Mouse (Mus musculus) intestine, embryonic 14.5 days (tissue): ENCODE results near the gene Nrg3. TPM values are rescaled to one million over a fixed set of nuclear protein-coding genes. Genes with fewer than 3 reads are reported as not detected.

Experiments
- ATAC-seq: fragments of 200-750 bp; cut with Nextera tagmentation; replicated peaks from 2 replicates; pipeline ENCODE4 v1.8.0; 2017; ENCODE audit warnings: low read depth, moderate number of reproducible peaks, moderate TSS enrichment, moderate library complexity; ENCODE audit not compliant: low FRiP score, low TSS enrichment
- DNase-seq: peaks from one replicate; pipeline ENCODE4 v3.0.0-alpha.2; 2018; ENCODE audit warnings: low spot score
- H3K27ac ChIP-seq: fragments of 300-500 bp; sonication (generic); 2 replicates; pipeline ENCODE4 v1.5.1; 2014; ENCODE audit warnings: low read depth, mild to moderate bottlenecking, control low read depth
- H3K27me3 ChIP-seq: fragments of 300-500 bp; sonication (generic); replicated peaks from 2 replicates; pipeline ENCODE4 v1.6.1; 2014; ENCODE audit warnings: low read length, control low read depth; ENCODE audit not compliant: control insufficient read depth, insufficient read depth
- H3K36me3 ChIP-seq: fragments of 300-500 bp; sonication (generic); 2 replicates; pipeline ENCODE4 v1.6.1; 2014; ENCODE audit warnings: low read length, control low read depth; ENCODE audit not compliant: control insufficient read depth, insufficient read depth
- H3K4me1 ChIP-seq: fragments of 300-500 bp; sonication (generic); replicated peaks from 2 replicates; pipeline ENCODE4 v1.6.1; 2014; ENCODE audit warnings: low read length, control low read depth, mixed read lengths; ENCODE audit not compliant: control insufficient read depth, insufficient read depth
- H3K4me2 ChIP-seq: fragments of 300-500 bp; sonication (generic); 2 replicates; pipeline ENCODE4 v1.6.1; 2014; ENCODE audit warnings: low read length
- H3K4me3 ChIP-seq: fragments of 300-500 bp; sonication (generic); 2 replicates; pipeline ENCODE4 v1.5.1; 2014; ENCODE audit warnings: low read depth, low read length, control low read depth, mixed read lengths
- H3K9ac ChIP-seq: fragments of 300-500 bp; sonication (generic); 2 replicates; pipeline ENCODE4 v1.6.1; 2014; ENCODE audit warnings: mild to moderate bottlenecking, low read length
- H3K9me3 ChIP-seq: fragments of 300-500 bp; sonication (generic); 2 replicates; pipeline ENCODE4 v1.6.1; 2016; ENCODE audit warnings: low read length, control low read depth; ENCODE audit not compliant: control insufficient read depth
- WGBS: fragments of 180-500 bp; shearing (Covaris S2); extraction: QIAGEN DNeasy Blood & Tissue Kit; methylation state at CpG from one replicate; pipeline ENCODE4 v1.1.7; 2014; 5-methylcytosine and 5-hydroxymethylcytosine counted together
- polyA plus RNA-seq: library from polyadenylated mRNA; unstranded; fragments of >200 nt; fragmentation: Nextera tagmentation; extraction: Ambion mirVana; gene quantifications from 2 replicates; pipeline ENCODE4 v1.2.1, GENCODE M21; 2014

Gene Nrg3
- polyA plus RNA-seq, 1 experiment from 2014 or later = 0.88 TPM

GRCm38 (mm10) chr14:39044290-39044689, 428.6 kb downstream of the Nrg3 start:
- no peak for DNase-seq
- ATAC-seq = no peak
- no peaks in the 10 kb centered on the region for H3K36me3 ChIP-seq
- no peak overlapping the region for H3K27ac ChIP-seq
- H3K4me3 ChIP-seq = no peak overlapping the region
- H3K4me2 ChIP-seq = no peak overlapping the region
- no peaks in the 10 kb centered on the region for H3K9me3 ChIP-seq
- H3K9ac ChIP-seq = no peak overlapping the region
- no peaks in the 10 kb centered on the region for H3K27me3 ChIP-seq
- no peaks in the 10 kb centered on the region for H3K4me1 ChIP-seq
- 84% methylated on average over 1 of the region's 1 CpGs for WGBS

DNA sequence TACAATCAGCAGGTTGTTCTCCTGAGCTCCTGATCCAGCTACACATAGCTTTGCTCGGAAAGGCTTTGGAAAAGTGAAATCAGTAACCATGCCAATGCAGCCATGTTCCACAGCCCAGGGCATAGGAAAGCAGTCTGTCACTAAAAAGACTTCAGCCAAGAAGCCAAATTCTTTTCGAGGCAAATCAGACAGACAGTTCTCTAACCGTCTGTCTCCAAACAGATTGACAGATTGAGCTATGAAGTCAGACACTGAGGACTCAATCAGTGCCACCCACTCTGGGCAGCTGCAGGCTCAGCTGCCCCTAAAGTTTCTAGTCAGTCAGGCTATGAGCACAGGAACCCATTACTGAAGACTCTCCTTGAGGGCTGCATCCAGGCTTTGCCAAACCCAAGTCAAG, 429.1 kb downstream of the Nrg3 start:
- Histone ChIP-seq H3K4me2 (no peak overlapping the region), H3K4me1 (no peaks in the 10 kb centered on the region), H3K9ac (no peak overlapping the region), H3K4me3 (no peak overlapping the region), H3K27ac (no peak overlapping the region), H3K36me3 (no peaks in the 10 kb centered on the region), H3K9me3 (no peaks in the 10 kb centered on the region), H3K27me3 (no peaks in the 10 kb centered on the region)
- 75% methylated on average over 3 of the region's 3 CpGs for WGBS
- no peak for ATAC-seq
- no peak for DNase-seq

GRCm38 (mm10) chr14:39043384-39043783, 429.5 kb downstream of the Nrg3 start:
- WGBS = 67% methylated on average over 5 of the region's 5 CpGs
- Histone ChIP-seq H3K9ac (no peak overlapping the region), H3K36me3 (no peaks in the 10 kb centered on the region), H3K4me1 (no peaks in the 10 kb centered on the region), H3K4me2 (no peak overlapping the region), H3K9me3 (no peaks in the 10 kb centered on the region), H3K27ac (no peak overlapping the region), H3K27me3 (no peaks in the 10 kb centered on the region), H3K4me3 (no peak overlapping the region)
- DNase-seq (no peak), ATAC-seq (no peak)

- no peaks in the 10 kb centered on the region for H3K4me1 ChIP-seq
- WGBS = 78% methylated on average over 1 of the region's 1 CpGs
These were observed 433.8 kb downstream of the Nrg3 start for GRCm38 (mm10) chr14:39039046-39039445.

DNA sequence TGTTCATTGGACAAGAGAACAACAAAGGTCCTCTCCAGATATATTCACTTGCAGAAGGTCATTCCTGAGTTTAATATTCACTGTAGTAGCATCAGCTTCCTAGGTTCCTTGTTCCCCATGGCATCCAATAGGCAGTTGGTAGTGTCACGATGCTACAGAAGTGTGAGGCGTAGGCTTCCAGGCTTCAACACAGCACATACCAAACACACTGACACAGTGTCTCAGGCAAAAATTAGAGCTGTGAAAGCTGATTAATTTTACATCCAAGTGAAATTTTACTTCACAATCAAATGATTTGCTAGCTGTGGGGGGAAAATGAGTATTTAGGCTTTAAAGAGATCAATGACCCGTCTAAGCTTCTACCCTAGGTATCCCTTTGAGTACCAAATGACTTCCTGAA, 438.4 kb downstream of the Nrg3 start:
- ATAC-seq (no peak), DNase-seq (no peak)
- Histone ChIP-seq H3K27ac (no peak overlapping the region), H3K4me3 (no peak overlapping the region), H3K4me2 (no peak overlapping the region), H3K9ac (no peak overlapping the region), H3K4me1 (no peaks in the 10 kb centered on the region), H3K36me3 (no peaks in the 10 kb centered on the region), H3K9me3 (no peaks in the 10 kb centered on the region), H3K27me3 (no peaks in the 10 kb centered on the region)
- 95% methylated on average over 3 of the region's 3 CpGs for WGBS

More at GRCm38 (mm10) chr14:39039046-39039445, 433.8 kb downstream of the Nrg3 start:
- Histone ChIP-seq H3K9ac (no peak overlapping the region), H3K36me3 (no peaks in the 10 kb centered on the region), H3K9me3 (no peaks in the 10 kb centered on the region), H3K27me3 (no peaks in the 10 kb centered on the region), H3K4me2 (no peak overlapping the region), H3K27ac (no peak overlapping the region), H3K4me3 (no peak overlapping the region)
- ATAC-seq (no peak), DNase-seq (no peak)

DNA sequence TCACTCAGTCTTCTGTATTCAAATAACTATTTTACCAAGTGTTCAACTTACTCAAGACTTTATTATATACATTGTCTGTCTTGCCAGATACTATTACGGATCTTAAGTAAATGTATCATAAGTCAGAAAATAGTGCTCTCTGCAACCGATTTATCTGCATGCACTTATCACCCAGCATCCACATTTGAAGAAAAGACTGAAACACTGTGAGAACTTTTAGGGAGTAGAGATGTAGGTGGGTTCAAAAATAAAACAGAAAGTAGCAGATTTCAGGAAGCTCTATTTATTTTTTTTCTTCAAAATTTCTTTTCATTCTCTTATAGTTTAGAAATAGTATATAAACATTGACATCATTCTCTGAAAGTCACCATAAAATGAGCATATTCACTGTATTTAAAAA, 449.8 kb downstream of the Nrg3 start:
- Histone ChIP-seq H3K4me1 (no peaks in the 10 kb centered on the region), H3K36me3 (no peaks in the 10 kb centered on the region), H3K9ac (no peak overlapping the region), H3K4me2 (no peak overlapping the region), H3K27ac (no peak overlapping the region), H3K4me3 (no peak overlapping the region), H3K27me3 (no peaks in the 10 kb centered on the region), H3K9me3 (no peaks in the 10 kb centered on the region)
- no peak for ATAC-seq
- DNase-seq = no peak
- WGBS = 61% methylated on average over 2 of the region's 2 CpGs

GRCm38 (mm10) chr14:39014126-39014525, 458.8 kb downstream of the Nrg3 start:
- Histone ChIP-seq H3K4me2 (no peak overlapping the region), H3K27me3 (no peaks in the 10 kb centered on the region), H3K9ac (no peak overlapping the region), H3K27ac (no peak overlapping the region), H3K36me3 (no peaks in the 10 kb centered on the region), H3K4me3 (no peak overlapping the region), H3K4me1 (no peaks in the 10 kb centered on the region), H3K9me3 (no peaks in the 10 kb centered on the region)
- no peak for ATAC-seq
- no peak for DNase-seq

GRCm38 (mm10) chr14:38997843-38998242, 475.0 kb downstream of the Nrg3 start:
- H3K9me3 ChIP-seq = no peaks in the 10 kb centered on the region
- ATAC-seq (no peak), DNase-seq (no peak)
- WGBS = 78% methylated on average over 3 of the region's 3 CpGs
- no peak overlapping the region for H3K4me2 ChIP-seq
- H3K27me3 ChIP-seq = no peaks in the 10 kb centered on the region
- no peaks in the 10 kb centered on the region for H3K36me3 ChIP-seq
- no peak overlapping the region for H3K4me3 ChIP-seq
- no peak overlapping the region for H3K27ac ChIP-seq
- H3K9ac ChIP-seq = no peak overlapping the region
- no peaks in the 10 kb centered on the region for H3K4me1 ChIP-seq

DNA sequence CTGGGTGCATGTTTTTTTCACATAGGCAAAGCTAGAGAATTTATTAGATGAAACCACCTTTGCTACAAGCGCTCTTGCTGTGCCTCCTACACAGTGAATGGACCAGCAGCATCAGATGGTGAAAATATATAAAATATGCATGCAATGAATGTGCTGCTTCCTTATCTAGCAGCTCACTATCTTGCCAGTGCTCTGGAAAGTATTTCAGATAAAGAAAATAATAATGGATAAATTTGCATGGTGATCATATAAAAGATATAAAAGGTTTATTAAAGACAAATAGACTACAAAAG, 480.4 kb downstream of the Nrg3 start:
- no peaks in the 10 kb centered on the region for H3K4me1 ChIP-seq
- H3K4me2 ChIP-seq = no peak overlapping the region
- ATAC-seq = no peak
- 89% methylated on average over 1 of the region's 1 CpGs for WGBS
- H3K27ac ChIP-seq = no peak overlapping the region
- no peak overlapping the region for H3K9ac ChIP-seq
- no peak for DNase-seq
- H3K4me3 ChIP-seq = no peak overlapping the region
- H3K9me3 ChIP-seq = no peaks in the 10 kb centered on the region
- H3K36me3 ChIP-seq = no peaks in the 10 kb centered on the region
- H3K27me3 ChIP-seq = no peaks in the 10 kb centered on the region
